Mouse (Mus musculus) right cerebral cortex, postnatal 25 days (tissue): ENCODE results near the gene Nuak2.
"Not testable (repeated sequence)": the region's sequence is repeated elsewhere in the genome, so short reads cannot be mapped to it uniquely, and the experiment has no call there.

Source experiments
- DNase-seq: peaks from one replicate; pipeline ENCODE4 v3.0.0; 2022

The Nuak2 gene

GRCm38 (mm10) chr1:132315889-132316624 lies at the start of gene Nuak2:
Gene Nuak2, plus strand, starts transcription at chr1:132316126.
- DNase-seq = peak; percentile 78

- no peak for DNase-seq
Observed at GRCm38 (mm10) chr1:132266791-132267557, 49.0 kb upstream of the Nuak2 start.

GRCm38 (mm10) chr1:132267959-132268358 lies 48.0 kb upstream of the Nuak2 start:
- DNase-seq = no peak

DNA sequence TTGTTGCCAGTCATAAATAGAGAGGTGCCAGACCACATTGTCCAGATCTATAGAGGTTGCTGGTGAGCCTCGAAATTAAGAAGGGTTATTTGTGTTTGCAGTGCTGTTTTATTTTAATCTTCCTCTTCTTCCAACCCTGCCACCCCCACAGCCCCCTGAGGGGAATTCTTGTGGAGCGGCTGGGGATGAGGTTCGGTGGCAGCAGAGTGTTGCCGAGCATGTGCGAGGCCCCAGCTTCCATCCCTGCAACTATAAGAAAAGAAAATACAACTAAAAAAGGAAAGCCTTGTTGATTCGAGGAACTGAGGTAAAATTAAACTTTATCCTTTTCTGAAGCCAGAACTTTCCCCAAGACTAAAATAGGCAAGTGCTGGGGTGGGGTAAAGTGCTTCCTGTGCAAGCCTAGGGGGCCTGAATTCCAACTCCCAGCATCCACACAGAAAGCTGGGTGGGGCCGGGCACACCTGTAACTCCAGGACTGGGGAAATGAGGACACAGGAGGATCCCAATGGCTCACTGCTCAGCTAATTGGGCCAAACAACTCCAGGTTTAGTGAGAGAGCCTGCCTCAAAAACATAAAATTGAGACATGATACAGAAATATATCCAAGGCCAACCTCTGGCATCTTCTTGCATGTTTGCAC lies 47.4 kb upstream of the Nuak2 start:
- peak; percentile 25 for DNase-seq

DNA sequence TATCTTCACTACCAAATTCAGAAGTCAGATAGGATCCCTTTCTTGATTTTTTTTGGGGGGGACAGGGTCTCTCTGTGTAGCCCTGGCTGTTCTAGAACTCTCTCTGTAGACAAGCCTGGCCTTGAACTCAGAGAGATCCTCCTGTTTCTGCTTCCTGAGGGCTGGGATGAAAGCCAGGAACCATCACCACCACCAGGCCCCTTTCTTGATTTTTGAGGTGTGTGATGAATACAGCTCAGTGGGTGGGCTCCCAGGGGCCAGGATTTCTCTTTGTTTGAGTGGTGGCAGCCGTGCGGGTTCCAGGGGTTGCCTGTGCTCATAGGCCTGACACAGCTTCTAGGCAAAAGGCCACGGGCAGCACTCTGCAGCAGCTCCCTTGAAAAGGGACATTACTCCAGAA lies 44.7 kb upstream of the Nuak2 start:
- DNase-seq = no peak

DNA sequence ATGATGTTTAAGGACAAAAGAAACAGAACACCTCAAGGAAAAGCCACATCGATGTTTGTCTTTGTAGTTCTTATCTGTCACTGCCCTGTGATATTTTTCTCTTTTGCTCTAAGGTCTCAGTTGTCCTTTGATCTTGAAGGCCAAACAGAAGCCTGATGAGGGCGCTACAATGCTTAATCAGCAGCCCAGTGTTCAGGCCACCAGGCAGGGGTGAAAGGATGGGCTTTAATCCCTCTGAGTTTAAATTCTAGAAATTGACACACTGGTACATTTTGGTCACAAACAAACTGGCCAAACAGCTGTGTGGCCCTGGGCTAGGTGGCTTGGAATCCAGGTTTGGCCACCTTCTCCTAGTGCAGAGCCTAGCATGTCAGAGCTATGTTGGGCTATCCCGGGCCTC lies 39.2 kb upstream of the Nuak2 start:
- DNase-seq = no peak

- no peak for DNase-seq
Observed at GRCm38 (mm10) chr1:132277124-132277523, 38.8 kb upstream of the Nuak2 start.

GRCm38 (mm10) chr1:132280636-132281035 lies 35.3 kb upstream of the Nuak2 start:
- DNase-seq = not testable (repeated sequence)

DNA sequence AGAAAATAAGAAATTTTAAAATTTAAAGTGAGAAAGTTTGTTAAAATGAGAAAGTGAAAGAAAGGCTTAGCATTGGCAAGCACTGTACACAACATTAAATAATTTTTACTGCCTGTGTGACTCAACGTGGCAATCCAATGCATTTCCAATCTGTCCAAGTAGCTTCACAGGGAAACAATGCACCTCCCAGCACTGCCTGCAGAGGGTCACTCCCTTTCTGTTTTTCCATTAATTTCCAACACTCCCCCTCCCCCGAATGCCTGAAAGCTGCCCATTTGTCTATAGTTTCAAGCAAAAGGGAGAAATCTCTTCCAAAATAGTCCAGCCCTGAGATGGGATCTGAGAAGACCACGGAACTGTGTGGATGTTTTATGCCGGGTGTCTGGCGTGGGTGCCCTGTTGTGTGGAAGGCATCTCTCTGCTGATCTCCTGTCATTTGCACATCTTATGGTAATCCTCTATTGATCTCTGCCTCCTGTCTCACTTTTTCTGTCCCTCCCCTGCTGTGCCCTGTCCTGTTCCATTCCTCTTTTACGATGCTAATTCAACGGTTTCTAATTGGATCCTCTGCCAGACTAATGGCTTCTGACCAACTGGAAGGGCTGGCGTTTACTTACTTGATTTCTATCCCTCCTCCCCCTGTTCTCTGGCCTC lies 34.3 kb upstream of the Nuak2 start:
- no peak for DNase-seq

DNA sequence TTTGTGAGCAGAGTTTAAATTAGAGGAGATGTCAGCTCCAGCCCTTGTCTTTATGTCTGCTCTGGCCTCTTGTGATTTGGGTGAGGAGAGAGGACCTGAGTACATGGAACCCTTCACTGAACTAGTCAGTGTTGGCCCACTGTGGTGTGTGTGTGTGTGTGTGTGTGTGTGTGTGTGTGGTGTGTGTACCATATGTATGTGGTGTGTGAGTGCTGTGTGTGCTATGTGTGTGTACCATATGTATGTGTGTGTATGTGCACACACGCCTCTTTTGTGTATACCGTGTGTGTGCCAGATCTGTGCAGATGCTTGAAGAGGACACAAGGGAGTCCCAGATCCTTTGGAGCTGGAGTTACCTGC lies 33.8 kb upstream of the Nuak2 start:
- DNase-seq = no peak

GRCm38 (mm10) chr1:132283018-132283417 lies 32.9 kb upstream of the Nuak2 start:
- no peak for DNase-seq

GRCm38 (mm10) chr1:132286735-132287134 lies 29.2 kb upstream of the Nuak2 start:
- DNase-seq = no peak

GRCm38 (mm10) chr1:132287445-132287844 lies 28.5 kb upstream of the Nuak2 start:
- DNase-seq = no peak

DNA sequence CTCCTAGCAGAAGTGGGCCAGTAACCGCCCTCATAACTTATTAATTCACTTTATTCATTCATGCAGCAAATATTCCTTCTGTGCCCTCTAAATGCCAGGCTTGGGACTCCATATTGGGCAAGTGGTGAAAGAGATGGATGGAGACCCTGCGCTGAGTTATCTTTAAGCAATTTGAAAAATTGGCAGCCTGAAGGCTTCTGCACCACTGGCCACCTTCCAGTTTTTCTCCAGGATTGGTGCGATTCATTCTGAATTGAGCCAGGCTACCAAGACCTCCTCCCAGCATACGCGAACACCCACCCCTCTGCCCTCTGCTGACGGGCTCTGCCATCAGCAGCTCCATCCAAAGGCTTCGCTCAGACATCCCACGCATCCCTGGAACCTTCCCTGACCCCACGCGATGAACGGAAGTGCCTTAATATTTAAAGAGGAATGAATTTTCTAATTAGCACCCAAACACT lies 27.9 kb upstream of the Nuak2 start:
- DNase-seq = no peak

DNA sequence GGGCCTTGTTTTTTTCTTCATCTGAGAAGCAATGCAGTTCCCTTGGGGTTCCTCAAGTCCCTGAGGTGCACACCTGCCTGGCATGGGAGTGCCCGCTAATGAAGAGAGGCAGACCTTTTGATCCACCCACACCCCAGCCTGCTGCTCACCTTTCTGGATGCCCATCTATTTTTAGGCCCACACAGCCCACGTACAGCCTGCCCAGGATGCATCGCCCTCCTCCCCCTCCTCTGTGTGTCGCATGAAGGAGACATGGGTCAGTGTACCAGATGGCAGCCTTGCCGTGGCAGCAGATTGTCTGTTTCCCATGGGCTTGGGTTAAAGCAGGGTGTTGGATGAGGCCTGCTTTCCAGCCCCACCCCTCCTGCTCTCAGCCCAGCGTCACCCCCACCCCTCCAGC lies 26.0 kb upstream of the Nuak2 start:
- DNase-seq = no peak

- no peak for DNase-seq
Observed at GRCm38 (mm10) chr1:132290921-132291675, 24.8 kb upstream of the Nuak2 start.

- no peak for DNase-seq
Observed at GRCm38 (mm10) chr1:132291706-132292105, 24.2 kb upstream of the Nuak2 start.

- DNase-seq = no peak
Observed at GRCm38 (mm10) chr1:132292318-132293129, 23.4 kb upstream of the Nuak2 start.

DNA sequence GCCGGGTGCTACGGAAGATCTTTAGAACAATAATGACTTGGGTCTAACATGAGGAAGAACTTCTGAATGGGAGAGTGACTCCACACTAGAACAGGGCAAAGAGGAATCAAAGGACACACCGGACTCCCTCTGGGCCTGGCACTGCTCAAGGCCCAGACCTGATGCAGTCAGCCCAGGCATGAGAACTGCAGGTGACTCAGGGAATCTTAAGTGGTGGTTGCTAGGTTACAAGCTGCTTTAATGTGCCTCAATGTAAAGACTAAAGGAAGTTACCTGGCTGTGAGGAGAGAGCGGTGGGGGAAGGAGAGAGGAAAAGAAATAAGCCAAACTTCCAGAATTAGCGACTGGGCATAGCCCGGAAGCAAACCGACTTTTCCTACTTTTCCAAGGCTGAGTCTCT lies 20.4 kb upstream of the Nuak2 start:
- DNase-seq = peak; percentile 15

DNA sequence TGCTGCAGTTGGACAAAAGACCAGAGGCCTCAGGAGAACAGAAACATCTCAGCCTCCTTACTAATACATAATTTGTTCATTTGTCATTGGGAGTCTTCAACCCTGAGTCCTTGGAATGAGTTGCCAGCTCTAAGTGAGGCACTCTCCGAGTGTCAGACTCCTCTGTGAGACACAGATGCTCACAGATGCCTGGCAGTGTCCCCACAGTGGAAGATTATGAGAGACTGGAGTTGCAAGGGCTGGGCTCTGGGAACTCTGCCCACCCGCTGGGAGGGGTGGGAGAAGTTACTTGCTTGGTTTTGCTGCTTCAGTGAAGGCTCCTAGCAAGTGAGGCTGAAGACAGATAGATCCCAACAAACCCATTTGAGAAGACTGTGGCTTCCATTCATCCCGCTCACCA lies 19.9 kb upstream of the Nuak2 start:
- DNase-seq = peak; percentile 14

DNA sequence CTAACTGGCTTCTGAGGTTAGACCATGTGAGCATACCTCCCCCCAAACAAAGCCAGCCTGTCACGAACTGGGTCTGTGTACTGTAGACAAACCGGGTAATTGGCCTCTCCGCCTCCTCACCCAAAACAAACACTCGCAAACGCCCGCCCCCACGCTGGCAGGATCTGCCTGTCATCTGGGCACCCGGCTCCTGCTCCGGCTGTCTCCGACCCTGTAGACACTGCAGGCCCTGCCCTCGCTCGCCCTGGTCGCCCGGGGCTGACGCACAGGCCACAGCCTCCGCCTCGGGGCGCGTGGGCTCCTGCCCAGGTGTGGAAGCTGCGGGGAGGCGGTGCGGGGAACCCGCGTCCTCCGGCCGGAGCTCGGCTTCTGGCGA lies 17.5 kb upstream of the Nuak2 start, which contains the start of gene Klhdc8a:
Klhdc8a (plus strand) TSS at position 202 of the 376 bp plus-strand sequence.
- DNase-seq = peak; percentile 55
